Mouse (Mus musculus) heart, postnatal 0 days (tissue): ENCODE results near the gene Zmym2. TPM values are rescaled to one million over a fixed set of nuclear protein-coding genes. Genes with fewer than 3 reads are reported as not detected.
A peak's percentile ranks its signal among the peaks of the same experiment; 100 is the strongest.
"Not testable (repeated sequence)": the region's sequence is repeated elsewhere in the genome, so short reads cannot be mapped to it uniquely, and the experiment has no call there.

Experiments
- ATAC-seq: fragments of 200-750 bp; cut with Nextera tagmentation; 2 replicates; pipeline ENCODE4 v1.8.0; 2017; ENCODE audit warnings: low read depth, moderate number of reproducible peaks, moderate library complexity; ENCODE audit not compliant: insufficient read depth
- DNase-seq: peaks from one replicate; pipeline ENCODE4 v3.0.0-alpha.2; 2016; ENCODE audit warnings: low spot score
- H3K27ac ChIP-seq: fragments of 300-500 bp; sonication (generic); 2 replicates; pipeline ENCODE4 v1.5.1; 2014; ENCODE audit warnings: low read depth, mild to moderate bottlenecking
- H3K27me3 ChIP-seq: fragments of 300-500 bp; sonication (generic); 2 replicates; pipeline ENCODE4 v1.6.1; 2014; ENCODE audit warnings: low read length, mixed read lengths; ENCODE audit not compliant: control insufficient read depth, insufficient read depth
- H3K36me3 ChIP-seq: fragments of 300-500 bp; sonication (generic); replicated peaks from 2 replicates; pipeline ENCODE4 v1.6.1; 2014; ENCODE audit warnings: low read length, mixed read lengths; ENCODE audit not compliant: control insufficient read depth, insufficient read depth
- H3K4me1 ChIP-seq: fragments of 300-500 bp; sonication (generic); 2 replicates; pipeline ENCODE4 v1.6.1; 2014; ENCODE audit warnings: antibody characterized with exemption; ENCODE audit not compliant: control insufficient read depth, insufficient read depth
- H3K4me2 ChIP-seq: fragments of 300-500 bp; sonication (generic); 2 replicates; pipeline ENCODE4 v1.6.1; 2014; ENCODE audit warnings: low read depth, mild to moderate bottlenecking, low read length, moderate library complexity
- H3K4me3 ChIP-seq: fragments of 300-500 bp; sonication (generic); 2 replicates; pipeline ENCODE4 v1.5.1; 2014; ENCODE audit warnings: low read depth, low read length
- H3K9ac ChIP-seq: fragments of 300-500 bp; sonication (generic); replicated peaks from 2 replicates; pipeline ENCODE4 v1.6.1; 2014; ENCODE audit warnings: low read depth, low read length, mixed read lengths
- H3K9me3 ChIP-seq: fragments of 300-500 bp; sonication (generic); replicated peaks from 2 replicates; pipeline ENCODE4 v1.6.1; 2016; ENCODE audit warnings: low read length; ENCODE audit not compliant: control insufficient read depth
- CTCF ChIP-seq: IDR thresholded peaks from 2 replicates; pipeline ENCODE4 v1.5.1; 2016; ENCODE audit warnings: antibody characterized with exemption, control low read depth, low read depth
- EP300 ChIP-seq: IDR thresholded peaks from 2 replicates; pipeline ENCODE4 v1.6.1; 2016; ENCODE audit warnings: antibody characterized with exemption, low read depth
- WGBS: fragments of 180-500 bp; shearing (Covaris S2); extraction: QIAGEN DNeasy Blood & Tissue Kit; methylation state at CpG from one replicate; pipeline ENCODE4 v1.1.7; 2014; 5-methylcytosine and 5-hydroxymethylcytosine counted together
- polyA plus RNA-seq: library from polyadenylated mRNA; unstranded; fragments of >200 nt; fragmentation: Nextera tagmentation; extraction: Ambion mirVana; gene quantifications from 2 replicates; pipeline ENCODE4 v1.2.1, GENCODE M21; 2015
- total RNA-seq: library from RNA; depleted of rRNA; stranded (reverse); fragments of >200 nt; gene quantifications from 2 replicates; pipeline ENCODE4 v1.2.3, GENCODE M21; 2014; ENCODE audit warnings: low replicate concordance

Zmym2 gene
- total and polyA plus RNA-seq, 2 experiments from 2014 or later: 16.3 to 20.8 TPM

GRCm38 (mm10) chr14:56864041-56864440 lies 22.4 kb upstream of the Zmym2 start:
- Histone ChIP-seq H3K4me3 (no peak overlapping the region), H3K9ac (no peak overlapping the region), H3K4me2 (no peak overlapping the region), H3K36me3 (no peaks in the 10 kb centered on the region), H3K27me3 (peaks cover 15% of the 10 kb centered on the region; the same call in 1 of the 2 replicates), H3K4me1 (no peaks in the 10 kb centered on the region), H3K27ac (no peak overlapping the region), H3K9me3 (no peaks in the 10 kb centered on the region)
- TF ChIP-seq EP300: no peak
- TF ChIP-seq CTCF: no peak
- 65% methylated on average over 8 of the region's 8 CpGs for WGBS
- no peak for DNase-seq
- ATAC-seq: no peak

GRCm38 (mm10) chr14:56864641-56865040 lies 21.8 kb upstream of the Zmym2 start:
- Histone ChIP-seq H3K4me1 (no peaks in the 10 kb centered on the region), H3K27me3 (peaks cover 15% of the 10 kb centered on the region; the same call in 1 of the 2 replicates), H3K9me3 (no peaks in the 10 kb centered on the region), H3K27ac (no peak overlapping the region), H3K36me3 (no peaks in the 10 kb centered on the region), H3K4me3 (peak overlapping the region; percentile 48), H3K9ac (no peak overlapping the region), H3K4me2 (peak overlapping the region; percentile 65)
- no peak for TF ChIP-seq EP300
- no peak for TF ChIP-seq CTCF
- ATAC-seq (no peak), DNase-seq (no peak)
- 17% methylated on average over 13 of the region's 13 CpGs for WGBS

- WGBS: 4% methylated on average over 30 of the region's 30 CpGs
- not testable (repeated sequence) for ATAC-seq, DNase-seq, H3K9me3 ChIP-seq, H3K27ac ChIP-seq, H3K9ac ChIP-seq, H3K36me3 ChIP-seq, H3K4me1 ChIP-seq
- peak overlapping the region; percentile 65 for H3K4me2 ChIP-seq
- peak overlapping the region; percentile 48 for H3K4me3 ChIP-seq
- H3K27me3 ChIP-seq: peaks cover 15% of the 10 kb centered on the region; the same call in 1 of the 2 replicates
These were observed 21.3 kb upstream of the Zmym2 start for GRCm38 (mm10) chr14:56865112-56865511.

- TF ChIP-seq EP300 (no peak), CTCF (no peak)
- Histone ChIP-seq H3K36me3 (no peaks in the 10 kb centered on the region), H3K27me3 (no peaks in the 10 kb centered on the region), H3K27ac (no peak overlapping the region), H3K9me3 (no peaks in the 10 kb centered on the region; the same call in 1 of the 2 replicates), H3K9ac (no peak overlapping the region), H3K4me3 (no peak overlapping the region), H3K4me1 (no peaks in the 10 kb centered on the region), H3K4me2 (no peak overlapping the region)
- DNase-seq (no peak), ATAC-seq (no peak)
- WGBS: 83% methylated on average over 5 of the region's 5 CpGs
These were observed 12.9 kb upstream of the Zmym2 start for GRCm38 (mm10) chr14:56873525-56873924.

GRCm38 (mm10) chr14:56875586-56876159 lies 10.8 kb upstream of the Zmym2 start:
- H3K4me2 ChIP-seq: no peak overlapping the region
- no peak overlapping the region for H3K4me3 ChIP-seq
- H3K9me3 ChIP-seq: no peaks in the 10 kb centered on the region; the same call in 1 of the 2 replicates
- ATAC-seq (no peak), DNase-seq (no peak)
- H3K27me3 ChIP-seq: no peaks in the 10 kb centered on the region
- H3K9ac ChIP-seq: no peak overlapping the region
- H3K4me1 ChIP-seq: no peaks in the 10 kb centered on the region
- no peak for TF ChIP-seq EP300
- TF ChIP-seq CTCF: no peak
- no peak overlapping the region for H3K27ac ChIP-seq
- H3K36me3 ChIP-seq: no peaks in the 10 kb centered on the region

GRCm38 (mm10) chr14:56881271-56881670 lies 5.2 kb upstream of the Zmym2 start:
- no peaks in the 10 kb centered on the region for H3K36me3 ChIP-seq
- H3K27me3 ChIP-seq: no peaks in the 10 kb centered on the region
- TF ChIP-seq EP300: no peak
- TF ChIP-seq CTCF: no peak
- no peak for DNase-seq
- no peak overlapping the region for H3K4me2 ChIP-seq
- H3K9me3 ChIP-seq: no peaks in the 10 kb centered on the region; the same call in 1 of the 2 replicates
- ATAC-seq: no peak
- no peak overlapping the region for H3K27ac ChIP-seq
- H3K4me3 ChIP-seq: no peak overlapping the region
- H3K4me1 ChIP-seq: no peaks in the 10 kb centered on the region
- 23% methylated on average over 3 of the region's 3 CpGs for WGBS
- no peak overlapping the region for H3K9ac ChIP-seq
